Mouse (Mus musculus) liver, embryonic 14.5 days (tissue): ENCODE results near the gene Kpna6.

Source experiments
- CTCF ChIP-seq: IDR thresholded peaks from 2 replicates; pipeline ENCODE4 v1.5.1; 2016; ENCODE audit warnings: antibody characterized with exemption, low read depth, control low read depth
- EP300 ChIP-seq: IDR thresholded peaks from 2 replicates; pipeline ENCODE4 v1.6.1; 2016; ENCODE audit warnings: antibody characterized with exemption, low read depth

GRCm38 (mm10) chr4:129650359-129650758, 22.2 kb downstream of the Kpna6 start:
- no peak for TF ChIP-seq EP300
- TF ChIP-seq CTCF, result no peak
